Mouse (Mus musculus) forebrain, embryonic 13.5 days (tissue): ENCODE measurements at regions not wholly inside any gene's neighbourhood (a gene's known extent, or its start where the extent isn't known, plus 50 kb on each side); places are given as distances from the start of the nearest gene placed in this dataset.

Experiments
- ATAC-seq: fragments of 200-750 bp; cut with Nextera tagmentation; 2 replicates; pipeline ENCODE4 v1.8.0; 2017
- H3K27ac ChIP-seq: fragments of 300-500 bp; sonication (generic); 2 replicates; pipeline ENCODE4 v1.5.1; 2015; ENCODE audit warnings: inconsistent platforms, mild to moderate bottlenecking, moderate library complexity
- H3K27me3 ChIP-seq: fragments of 300-500 bp; sonication (generic); 2 replicates; pipeline ENCODE4 v1.6.1; 2015; ENCODE audit warnings: mild to moderate bottlenecking, inconsistent platforms
- H3K36me3 ChIP-seq: fragments of 300-500 bp; sonication (generic); 2 replicates; pipeline ENCODE4 v1.6.1; 2015; ENCODE audit warnings: mild to moderate bottlenecking, inconsistent platforms; ENCODE audit not compliant: poor library complexity, severe bottlenecking
- H3K4me1 ChIP-seq: fragments of 300-500 bp; sonication (generic); 2 replicates; pipeline ENCODE4 v1.6.1; 2015; ENCODE audit warnings: inconsistent platforms
- H3K4me2 ChIP-seq: fragments of 300-500 bp; sonication (generic); 2 replicates; pipeline ENCODE4 v1.6.1; 2015; ENCODE audit warnings: inconsistent platforms, mild to moderate bottlenecking, moderate library complexity
- H3K4me3 ChIP-seq: fragments of 300-500 bp; sonication (generic); 2 replicates; pipeline ENCODE4 v1.5.1; 2015; ENCODE audit warnings: mild to moderate bottlenecking, inconsistent platforms
- H3K9ac ChIP-seq: fragments of 300-500 bp; sonication (generic); 2 replicates; pipeline ENCODE4 v1.6.1; 2015; ENCODE audit warnings: mild to moderate bottlenecking, inconsistent platforms
- H3K9me3 ChIP-seq: fragments of 300-500 bp; sonication (generic); replicated peaks from 2 replicates; pipeline ENCODE4 v1.6.1; 2016; ENCODE audit warnings: inconsistent platforms
- WGBS: fragments of 180-500 bp; shearing (Covaris S2); methylation state at CpG from one replicate; pipeline ENCODE4 v1.1.7; 2015; 5-methylcytosine and 5-hydroxymethylcytosine counted together

GRCm38 (mm10) chr16:95929700-95930435, 60.9 kb downstream of the Psmg1 start:
- Histone ChIP-seq H3K9me3 (no peaks in the 10 kb centered on the region), H3K27me3 (no peaks in the 10 kb centered on the region), H3K27ac (no peak overlapping the region), H3K4me2 (no peak overlapping the region), H3K9ac (no peak overlapping the region), H3K4me3 (no peak overlapping the region), H3K36me3 (no peaks in the 10 kb centered on the region), H3K4me1 (peaks cover 5% of the 10 kb centered on the region; the same call in 1 of the 2 replicates)
- 67% methylated on average over 14 of the region's 14 CpGs for WGBS
- no peak for ATAC-seq

GRCm38 (mm10) chr16:95928290-95929260, 62.2 kb downstream of the Psmg1 start:
- Histone ChIP-seq H3K4me1 (peaks cover 5% of the 10 kb centered on the region; the same call in 1 of the 2 replicates), H3K9ac (no peak overlapping the region), H3K9me3 (no peaks in the 10 kb centered on the region), H3K27me3 (no peaks in the 10 kb centered on the region), H3K27ac (no peak overlapping the region), H3K4me3 (no peak overlapping the region), H3K36me3 (no peaks in the 10 kb centered on the region), H3K4me2 (no peak overlapping the region)
- 80% methylated on average over 18 of the region's 18 CpGs for WGBS
- ATAC-seq, result no peak

- no peaks in the 10 kb centered on the region for H3K9me3 ChIP-seq
- ATAC-seq, result no peak
- whole genome bisulfite sequencing, result 63% methylated on average over 6 of the region's 6 CpGs
These were observed 64.2 kb downstream of the Psmg1 start for GRCm38 (mm10) chr16:95926558-95926957.

GRCm38 (mm10) chr16:95924716-95925115, 66.0 kb downstream of the Psmg1 start:
- no peak overlapping the region for H3K4me3 ChIP-seq
- no peaks in the 10 kb centered on the region for H3K27me3 ChIP-seq
- no peak for ATAC-seq
- no peaks in the 10 kb centered on the region for H3K9me3 ChIP-seq
- no peak overlapping the region for H3K9ac ChIP-seq
- WGBS, result 70% methylated on average over 8 of the region's 8 CpGs
- no peak overlapping the region for H3K4me2 ChIP-seq
- no peak overlapping the region for H3K27ac ChIP-seq
- H3K36me3 ChIP-seq, result no peaks in the 10 kb centered on the region
- H3K4me1 ChIP-seq, result peaks cover 1% of the 10 kb centered on the region; the same call in 1 of the 2 replicates

More at GRCm38 (mm10) chr16:95926558-95926957, 64.2 kb downstream of the Psmg1 start:
- Histone ChIP-seq H3K4me3 (no peak overlapping the region), H3K4me2 (no peak overlapping the region), H3K4me1 (peaks cover 5% of the 10 kb centered on the region; the same call in 1 of the 2 replicates), H3K36me3 (no peaks in the 10 kb centered on the region), H3K27me3 (no peaks in the 10 kb centered on the region), H3K27ac (no peak overlapping the region), H3K9ac (no peak overlapping the region)

- no peaks in the 10 kb centered on the region for H3K27me3 ChIP-seq
- no peak overlapping the region for H3K9ac ChIP-seq
- 82% methylated on average over 7 of the region's 7 CpGs for WGBS
- no peaks in the 10 kb centered on the region for H3K4me1 ChIP-seq
- no peak overlapping the region for H3K27ac ChIP-seq
- ATAC-seq, result no peak
- no peak overlapping the region for H3K4me3 ChIP-seq
- no peaks in the 10 kb centered on the region for H3K36me3 ChIP-seq
- H3K4me2 ChIP-seq, result no peak overlapping the region
- no peaks in the 10 kb centered on the region for H3K9me3 ChIP-seq
These were observed 66.8 kb downstream of the Psmg1 start for GRCm38 (mm10) chr16:95923991-95924390.

- 80% methylated on average over 9 of the region's 9 CpGs for WGBS
These were observed 68.3 kb downstream of the Psmg1 start for GRCm38 (mm10) chr16:95922369-95922934.

GRCm38 (mm10) chr16:95921169-95921568, 69.6 kb downstream of the Psmg1 start:
- no peak overlapping the region for H3K27ac ChIP-seq
- H3K4me3 ChIP-seq, result no peak overlapping the region
- H3K27me3 ChIP-seq, result no peaks in the 10 kb centered on the region
- WGBS, result 93% methylated on average over 4 of the region's 4 CpGs
- ATAC-seq, result no peak
- no peak overlapping the region for H3K4me2 ChIP-seq
- H3K9me3 ChIP-seq, result no peaks in the 10 kb centered on the region
- H3K9ac ChIP-seq, result no peak overlapping the region
- no peaks in the 10 kb centered on the region for H3K36me3 ChIP-seq
- no peaks in the 10 kb centered on the region for H3K4me1 ChIP-seq

More at GRCm38 (mm10) chr16:95922369-95922934, 68.3 kb downstream of the Psmg1 start:
- no peak overlapping the region for H3K9ac ChIP-seq
- no peaks in the 10 kb centered on the region for H3K9me3 ChIP-seq
- no peak overlapping the region for H3K27ac ChIP-seq
- ATAC-seq, result no peak
- H3K27me3 ChIP-seq, result no peaks in the 10 kb centered on the region
- no peak overlapping the region for H3K4me2 ChIP-seq
- H3K36me3 ChIP-seq, result no peaks in the 10 kb centered on the region
- H3K4me3 ChIP-seq, result no peak overlapping the region
- H3K4me1 ChIP-seq, result no peaks in the 10 kb centered on the region

GRCm38 (mm10) chr16:95918651-95919425, 71.9 kb downstream of the Psmg1 start:
- no peaks in the 10 kb centered on the region for H3K9me3 ChIP-seq
- no peak overlapping the region for H3K9ac ChIP-seq
- no peak overlapping the region for H3K27ac ChIP-seq
- no peaks in the 10 kb centered on the region for H3K36me3 ChIP-seq
- no peaks in the 10 kb centered on the region for H3K4me1 ChIP-seq
- no peaks in the 10 kb centered on the region for H3K27me3 ChIP-seq
- no peak for ATAC-seq
- no peak overlapping the region for H3K4me2 ChIP-seq
- H3K4me3 ChIP-seq, result no peak overlapping the region
- 93% methylated on average over 16 of the region's 16 CpGs for WGBS

GRCm38 (mm10) chr16:95917635-95918407, 72.9 kb downstream of the Psmg1 start:
- H3K9me3 ChIP-seq, result no peaks in the 10 kb centered on the region
- H3K9ac ChIP-seq, result no peak overlapping the region
- no peak overlapping the region for H3K4me2 ChIP-seq
- no peak overlapping the region for H3K27ac ChIP-seq
- WGBS, result 77% methylated on average over 14 of the region's 14 CpGs
- H3K4me1 ChIP-seq, result no peaks in the 10 kb centered on the region
- no peaks in the 10 kb centered on the region for H3K27me3 ChIP-seq
- no peaks in the 10 kb centered on the region for H3K36me3 ChIP-seq
- no peak for ATAC-seq
- H3K4me3 ChIP-seq, result no peak overlapping the region

GRCm38 (mm10) chr16:95913879-95914278, 76.9 kb downstream of the Psmg1 start:
- H3K4me3 ChIP-seq, result no peak overlapping the region
- H3K9me3 ChIP-seq, result no peaks in the 10 kb centered on the region
- no peaks in the 10 kb centered on the region for H3K4me1 ChIP-seq
- ATAC-seq, result no peak
- H3K27me3 ChIP-seq, result no peaks in the 10 kb centered on the region
- no peak overlapping the region for H3K9ac ChIP-seq
- WGBS, result 76% methylated on average over 5 of the region's 5 CpGs
- no peak overlapping the region for H3K27ac ChIP-seq
- no peaks in the 10 kb centered on the region for H3K36me3 ChIP-seq
- no peak overlapping the region for H3K4me2 ChIP-seq
